Mouse (Mus musculus): ENCODE data around the gene Trabd2b.

The Trabd2b gene

DNA sequence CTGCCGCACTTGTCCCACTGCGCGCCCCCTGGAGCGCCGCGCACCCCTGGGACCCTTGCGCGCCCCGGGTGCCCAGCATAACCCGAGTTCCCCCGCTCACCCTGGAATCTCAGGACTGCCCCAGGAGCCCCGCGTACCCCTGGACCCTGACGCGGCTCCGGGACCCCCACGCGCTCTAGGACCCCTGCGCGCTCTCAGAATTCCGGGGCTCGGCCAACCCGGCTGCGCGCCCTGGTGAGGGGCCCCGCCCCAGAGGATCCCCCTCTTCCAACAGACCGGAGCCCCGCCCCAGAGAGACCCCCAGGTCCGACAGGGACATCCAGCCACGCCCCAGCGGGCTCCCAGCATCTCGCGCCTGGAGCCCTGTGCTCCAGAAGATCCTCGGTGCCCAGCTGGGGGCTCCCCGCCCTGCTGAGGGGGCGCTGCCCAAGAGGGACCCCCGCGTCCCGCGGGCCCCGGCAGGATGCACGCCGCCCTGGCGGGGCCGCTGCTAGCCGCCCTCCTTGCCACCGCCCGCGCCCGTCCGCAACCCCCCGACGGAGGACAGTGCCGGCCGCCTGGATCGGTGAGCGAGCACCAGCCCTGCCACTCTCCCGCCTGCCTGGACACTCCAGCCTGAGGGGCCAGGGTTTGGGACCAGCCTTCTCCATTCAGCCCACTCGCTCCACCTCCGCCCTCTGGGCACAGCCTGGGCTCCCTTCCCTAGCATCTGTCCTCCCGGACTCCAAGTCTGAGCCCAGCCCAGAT lies at the start of gene Trabd2b:
Gene Trabd2b, plus strand, starts transcription at position 370 of the 747 bp plus-strand sequence.
- DNase-seq (ENCODE audit: extremely low spot score, low spot score) = peak; percentile 64

DNA sequence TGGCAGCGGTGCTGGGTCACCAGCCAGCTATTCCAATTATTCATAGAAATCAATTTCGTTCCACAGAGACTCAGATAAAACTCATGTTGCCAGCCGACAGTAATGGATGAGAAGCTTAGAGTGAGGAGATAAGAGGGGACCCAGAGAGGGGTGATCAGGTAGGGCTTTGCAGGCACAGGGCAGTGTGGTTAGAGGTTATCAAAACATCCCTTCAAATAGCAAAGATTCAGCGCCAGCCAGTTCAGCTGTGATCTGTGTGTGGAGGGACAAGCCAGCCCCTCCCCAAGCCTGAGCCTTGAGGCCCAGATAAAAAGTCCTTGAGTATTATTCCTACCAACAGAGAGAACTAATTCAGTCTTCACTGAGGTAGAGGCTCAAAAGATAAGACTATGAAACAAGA lies 49.1 kb upstream of the Trabd2b start:
- no peak for DNase-seq (ENCODE audit: extremely low spot score, low spot score)

DNA sequence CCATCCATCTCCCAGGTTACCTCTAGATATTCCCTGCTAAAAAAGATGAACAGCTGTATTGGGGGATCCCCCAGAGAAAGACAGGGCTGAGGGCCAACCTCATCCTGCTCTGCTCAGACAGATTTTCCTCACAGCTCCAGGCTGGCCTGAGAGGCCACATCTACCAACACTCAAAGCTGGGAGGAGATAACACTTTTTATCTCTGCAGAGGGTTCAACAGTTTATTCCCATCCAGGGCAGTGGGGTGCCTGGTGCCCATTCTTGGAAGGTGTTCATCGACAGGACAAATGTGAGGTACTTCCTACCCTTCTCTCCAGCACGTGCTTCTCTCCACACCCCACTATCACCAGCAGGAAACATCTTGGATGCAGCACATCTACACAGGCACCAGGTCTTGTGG lies 47.6 kb upstream of the Trabd2b start:
- no peak for DNase-seq (ENCODE audit: extremely low spot score, low spot score)

DNA sequence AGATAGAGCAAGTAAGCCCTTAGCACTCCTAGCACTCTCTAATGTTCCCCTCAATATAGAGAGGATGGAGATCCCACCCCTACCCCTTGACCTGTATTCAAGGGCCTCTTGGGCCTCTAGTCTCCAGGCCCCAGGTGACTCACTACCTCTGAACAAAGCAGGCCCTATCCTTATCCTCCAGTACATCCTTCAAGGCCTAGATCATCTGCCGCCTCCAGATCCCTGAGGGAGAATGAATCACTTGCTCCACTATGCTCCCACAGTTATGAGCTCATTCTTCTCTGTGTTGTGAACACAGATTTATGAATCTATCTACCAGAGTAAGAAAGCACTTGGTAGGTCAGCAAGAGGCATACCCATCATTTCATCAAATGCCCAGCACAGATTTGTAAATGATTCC lies 46.7 kb upstream of the Trabd2b start:
- no peak for DNase-seq (ENCODE audit: extremely low spot score, low spot score)

DNA sequence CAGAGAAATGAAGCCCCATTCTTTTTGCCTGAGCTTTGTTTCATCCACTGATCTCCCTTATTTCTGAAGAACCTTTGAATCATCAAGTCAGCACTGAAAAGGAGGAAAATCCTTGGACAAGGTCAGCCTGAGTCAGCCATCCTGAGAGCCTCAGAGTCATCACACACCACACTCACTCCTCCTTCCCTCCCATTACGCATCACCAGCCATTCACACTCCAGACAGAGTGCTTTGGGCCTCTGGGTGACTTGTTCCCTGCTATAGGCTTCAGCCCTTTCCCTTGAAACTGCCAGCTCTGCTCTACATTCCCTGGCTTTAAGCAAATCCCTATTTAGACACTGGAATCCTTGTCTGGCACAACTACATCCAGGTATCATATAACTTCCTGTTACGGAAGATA lies 45.2 kb upstream of the Trabd2b start:
- DNase-seq (ENCODE audit: extremely low spot score, low spot score) = no peak

DNA sequence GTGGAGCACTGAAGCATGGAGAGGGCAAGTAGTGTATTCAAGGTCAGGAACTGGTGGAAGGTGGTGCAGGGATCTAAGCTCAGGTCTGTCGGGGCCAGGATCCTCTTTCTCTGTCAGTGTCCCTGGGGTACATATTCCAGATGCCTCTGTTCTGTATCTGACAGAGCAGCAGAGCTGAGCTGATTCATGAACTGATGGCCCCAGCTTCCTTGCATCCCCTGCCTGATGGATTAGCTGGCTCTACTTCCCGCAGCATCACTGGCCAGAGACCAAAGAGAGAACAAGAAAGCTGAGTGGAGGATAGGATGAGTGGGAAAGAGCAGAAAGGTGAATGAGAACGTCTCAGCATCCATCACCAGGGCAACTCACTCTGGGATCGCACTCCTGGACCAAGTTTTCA lies 41.5 kb upstream of the Trabd2b start:
- no peak for DNase-seq (ENCODE audit: extremely low spot score, low spot score)

DNA sequence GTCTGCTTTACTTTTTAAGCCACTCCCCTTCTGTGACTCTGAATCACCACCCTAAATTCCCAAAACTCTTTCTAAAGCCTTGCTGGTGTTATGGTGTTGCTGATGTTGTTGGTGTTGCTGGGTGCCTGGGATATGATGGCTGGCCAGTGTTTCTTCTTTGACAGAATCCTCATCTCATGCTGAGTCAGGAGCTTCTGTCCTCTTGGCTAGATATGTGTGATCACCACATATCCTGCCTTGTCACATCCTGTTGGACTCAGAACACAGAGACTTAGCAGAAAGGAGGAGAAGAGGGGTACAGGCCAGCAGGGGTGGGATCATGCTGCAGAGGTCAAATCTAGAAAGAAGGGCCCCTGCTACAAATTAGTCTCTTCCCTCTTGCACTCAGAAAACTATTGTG lies 40.9 kb upstream of the Trabd2b start:
- DNase-seq (ENCODE audit: extremely low spot score, low spot score) = no peak

DNA sequence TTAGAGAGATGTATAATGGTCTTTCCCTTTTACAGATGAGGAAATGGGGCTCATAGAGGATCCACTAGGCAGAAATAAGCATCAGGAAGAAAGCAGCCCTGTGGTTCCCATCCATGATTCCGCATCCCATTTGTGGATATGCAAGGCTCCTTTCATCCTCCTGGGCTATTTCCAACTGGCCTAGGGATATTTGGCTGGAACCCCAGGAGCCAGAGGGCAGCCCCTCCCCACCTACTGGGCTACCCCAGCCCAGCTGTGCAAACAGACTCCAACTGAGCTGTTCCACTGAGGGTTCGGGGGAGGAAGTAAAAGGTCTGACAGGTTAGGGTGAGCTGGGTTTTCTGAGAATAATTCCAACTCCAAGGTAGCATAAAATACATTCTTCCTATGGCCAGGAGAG lies 39.5 kb upstream of the Trabd2b start:
- DNase-seq (ENCODE audit: extremely low spot score, low spot score) = no peak

DNA sequence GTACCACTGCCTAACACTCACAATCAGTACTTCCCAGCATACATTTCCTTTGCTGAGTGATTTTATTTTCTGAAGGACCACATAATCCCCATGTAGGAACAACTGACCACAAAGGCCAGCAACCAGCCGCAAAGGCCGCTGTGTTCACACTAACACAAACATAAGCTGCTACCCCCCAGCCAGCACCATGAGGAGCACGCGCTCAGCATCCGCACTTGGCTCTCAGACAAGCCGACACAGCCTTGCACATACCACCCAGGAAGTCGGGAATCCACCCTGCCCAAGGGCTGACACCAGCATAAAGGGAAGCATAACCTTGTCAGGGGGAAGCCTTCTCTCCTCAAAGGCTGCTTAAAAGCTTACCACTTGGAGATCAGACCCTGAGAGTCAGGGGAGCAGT lies 38.7 kb upstream of the Trabd2b start:
- no peak for DNase-seq (ENCODE audit: extremely low spot score, low spot score)

DNA sequence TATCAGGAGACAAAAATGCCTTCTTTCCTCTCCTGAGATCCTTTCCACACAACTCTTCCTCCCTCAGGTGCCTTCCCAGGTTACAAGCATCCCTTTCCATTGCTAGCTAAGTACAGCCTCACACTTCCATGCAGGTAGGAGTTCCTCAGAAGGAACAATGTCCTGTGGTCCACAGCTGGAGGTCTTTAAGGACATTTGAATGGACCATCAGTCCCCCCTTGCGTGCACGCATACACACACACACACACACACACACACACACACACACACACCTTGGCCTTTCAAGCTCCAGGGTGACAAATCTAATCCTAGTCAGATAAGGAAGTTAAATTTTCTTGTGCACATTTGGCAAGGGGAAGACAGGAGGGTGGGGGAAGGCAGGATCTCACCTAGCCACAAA lies 36.9 kb upstream of the Trabd2b start:
- DNase-seq (ENCODE audit: extremely low spot score, low spot score) = no peak

DNA sequence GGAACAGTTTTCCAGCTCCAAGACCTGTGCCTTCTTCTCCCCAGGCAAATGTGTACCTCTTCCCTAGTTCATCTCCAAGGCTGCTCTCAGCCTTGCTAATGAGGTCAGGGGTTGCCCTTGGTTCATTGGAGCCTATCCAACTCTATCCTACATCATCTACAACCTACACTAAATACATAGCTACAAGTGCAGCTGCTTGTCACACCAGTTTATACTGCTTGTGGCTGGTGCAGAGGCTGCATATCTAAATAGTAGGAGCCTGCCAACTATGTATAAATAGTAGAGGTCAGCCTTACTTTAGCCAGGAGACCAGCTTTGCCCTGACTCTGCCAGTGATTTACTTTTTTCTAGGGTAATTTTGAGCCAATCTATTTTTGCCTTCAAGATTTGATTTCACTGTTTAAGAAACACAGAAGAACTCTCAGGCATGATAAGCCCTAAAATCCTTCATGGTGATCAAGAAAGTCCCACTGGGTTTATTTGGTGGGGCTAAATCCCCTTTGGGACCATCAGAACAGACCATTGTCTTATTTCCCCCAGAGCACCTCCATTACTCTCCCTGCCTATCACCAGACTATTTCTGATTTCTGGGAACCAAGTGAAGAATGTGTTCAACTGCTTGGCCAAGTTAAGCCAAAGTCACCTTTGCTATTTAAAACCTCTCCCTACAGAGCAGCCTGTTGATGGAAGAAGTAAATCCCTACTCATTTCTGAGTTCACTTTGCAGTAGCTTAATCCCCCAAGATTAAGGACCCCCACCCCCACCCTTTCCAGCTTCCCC lies 35.4 kb upstream of the Trabd2b start:
- no peak for DNase-seq (ENCODE audit: extremely low spot score, low spot score)

DNA sequence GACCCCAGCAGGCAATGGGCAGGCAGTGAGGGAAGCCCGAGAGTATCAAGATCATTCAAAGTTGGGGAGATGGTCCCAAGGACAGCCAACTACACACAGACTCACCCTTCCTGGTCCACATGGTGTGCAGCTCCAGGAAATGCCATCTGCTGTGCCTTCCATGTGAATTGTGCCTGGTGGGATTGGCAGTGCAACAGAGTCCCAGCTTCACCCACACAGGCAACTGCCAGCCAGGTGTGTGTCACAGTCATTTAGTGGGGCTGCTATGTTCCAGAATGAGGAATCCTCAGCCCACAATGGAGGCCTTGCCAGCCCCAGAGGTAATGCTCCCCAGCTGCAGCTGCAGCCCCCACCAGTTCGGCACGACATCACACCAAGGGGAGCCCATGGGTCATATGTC lies 33.8 kb upstream of the Trabd2b start:
- DNase-seq (ENCODE audit: extremely low spot score, low spot score) = no peak

DNA sequence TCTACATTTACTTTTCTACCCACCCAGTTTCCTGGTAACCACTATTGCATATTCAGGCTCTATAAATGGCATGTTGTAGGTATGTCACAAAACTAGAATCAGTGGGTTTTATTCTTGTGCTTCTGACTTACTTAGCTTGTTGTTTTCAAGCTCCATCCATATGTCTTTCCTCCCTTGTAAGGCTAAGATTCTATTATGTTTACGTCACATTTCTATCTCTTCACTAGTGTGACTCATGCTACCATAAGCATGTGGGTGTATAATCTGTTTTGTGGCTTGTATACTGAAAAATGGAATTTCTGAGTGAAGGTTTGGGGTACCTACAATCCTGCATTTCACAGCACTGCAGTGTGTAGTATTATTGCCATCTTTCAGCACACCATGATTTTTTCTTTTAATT lies 32.2 kb upstream of the Trabd2b start:
- no peak for DNase-seq (ENCODE audit: extremely low spot score, low spot score)

DNA sequence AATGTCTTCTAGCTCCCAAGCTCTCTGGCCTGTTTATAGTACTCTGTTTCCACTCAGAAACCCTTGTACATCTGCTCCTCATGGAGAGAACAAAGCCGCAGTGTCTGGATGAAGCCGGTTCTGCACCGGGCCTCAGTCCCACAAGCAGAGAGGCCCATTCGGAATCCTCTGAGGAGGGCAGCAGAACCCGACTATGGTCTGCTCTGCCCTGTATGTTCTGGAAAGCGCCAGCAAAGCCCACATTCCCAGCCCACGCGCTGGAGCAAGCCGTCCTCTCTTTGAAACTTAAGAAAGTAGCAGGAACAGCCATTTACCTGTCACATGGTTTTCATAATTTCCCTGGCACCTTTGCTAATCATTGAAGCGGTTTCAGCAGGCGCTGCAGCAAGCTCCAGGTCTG lies 29.0 kb upstream of the Trabd2b start:
- DNase-seq (ENCODE audit: extremely low spot score, low spot score) = no peak

DNA sequence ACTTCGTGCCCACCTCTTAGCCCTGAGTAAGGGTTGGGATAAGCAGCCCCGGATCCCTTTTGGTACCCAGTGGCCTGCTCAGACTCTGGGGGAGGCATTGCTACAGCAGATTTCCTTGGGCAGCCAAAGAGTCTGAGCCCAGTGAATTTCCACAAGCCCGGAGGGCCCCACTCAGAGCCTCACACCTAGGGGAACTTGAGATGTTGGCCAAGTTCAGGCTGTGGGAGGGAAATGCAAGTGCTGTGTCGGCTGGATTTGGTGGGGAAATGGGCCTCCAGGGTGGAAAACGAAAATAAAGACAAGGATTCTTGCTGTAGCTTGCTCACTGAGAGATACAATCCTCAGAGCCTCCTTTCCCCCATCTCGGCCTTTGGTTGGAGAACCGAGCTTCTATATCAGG lies 28.0 kb upstream of the Trabd2b start:
- no peak for DNase-seq (ENCODE audit: extremely low spot score, low spot score)

DNA sequence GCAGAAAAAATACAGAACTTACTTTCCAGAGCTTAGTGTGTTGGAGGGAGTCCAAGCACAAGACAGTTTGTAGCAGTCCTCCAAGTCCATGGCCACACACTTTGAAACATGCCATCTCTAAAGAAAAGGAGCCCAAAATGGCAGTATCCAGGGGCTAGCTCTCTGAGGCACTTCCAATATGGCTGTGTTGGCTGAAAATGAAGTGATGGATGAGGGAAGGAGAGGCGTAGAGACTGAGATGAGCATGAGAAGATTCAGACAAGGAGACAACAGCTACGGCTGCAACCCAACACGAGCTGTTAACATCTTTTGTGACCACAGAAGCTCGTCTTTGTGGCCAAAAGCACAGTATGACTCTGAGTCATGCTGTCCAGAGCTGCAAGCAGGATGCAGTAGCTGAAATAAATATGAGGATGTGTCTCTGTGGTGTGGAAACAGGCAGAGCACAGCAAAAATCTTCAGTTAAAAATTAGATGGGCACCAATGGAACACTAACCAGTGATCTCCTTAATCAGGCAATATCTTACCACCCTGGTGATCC lies 27.0 kb upstream of the Trabd2b start:
- no peak for DNase-seq (ENCODE audit: extremely low spot score, low spot score)

DNA sequence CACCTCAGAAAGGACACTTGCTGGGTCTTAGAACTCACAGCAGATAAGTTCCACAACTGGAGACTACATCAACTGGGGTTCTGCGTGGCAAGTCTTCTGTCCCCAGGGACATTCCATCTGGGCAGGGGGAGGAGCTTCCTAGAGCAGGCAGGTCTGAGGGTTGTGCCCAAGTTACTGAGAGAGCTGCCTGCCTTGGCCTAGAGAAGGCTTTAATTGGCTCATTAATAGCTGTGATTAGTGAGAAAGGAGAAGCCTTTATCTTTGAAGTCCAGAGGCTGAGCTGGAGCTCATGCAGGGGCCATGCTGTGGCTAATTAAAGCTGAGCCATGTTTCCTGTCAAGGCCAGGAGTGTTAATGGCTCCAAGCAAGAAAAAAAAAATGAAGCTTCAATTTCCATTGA lies 23.9 kb upstream of the Trabd2b start:
- DNase-seq (ENCODE audit: extremely low spot score, low spot score) = no peak

DNA sequence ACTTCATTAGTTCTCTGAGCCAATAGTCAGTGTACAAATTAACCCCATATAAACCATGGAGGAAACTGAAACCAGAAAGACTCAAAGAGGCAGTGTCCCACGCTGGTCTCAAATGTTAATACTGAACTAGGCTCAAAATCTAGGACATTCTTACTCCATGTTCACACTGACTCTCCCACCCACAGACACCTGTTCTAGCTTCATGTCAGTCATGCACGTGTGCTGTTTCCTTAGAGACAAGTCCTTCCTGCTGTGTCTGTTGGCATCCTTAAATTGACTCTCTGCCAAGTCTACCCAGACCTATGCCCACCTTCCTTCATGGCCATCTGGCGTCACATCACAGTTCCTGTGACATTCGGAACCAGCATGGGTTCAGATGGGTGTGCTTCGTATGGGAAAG lies 21.3 kb upstream of the Trabd2b start:
- no peak for DNase-seq (ENCODE audit: extremely low spot score, low spot score)

DNA sequence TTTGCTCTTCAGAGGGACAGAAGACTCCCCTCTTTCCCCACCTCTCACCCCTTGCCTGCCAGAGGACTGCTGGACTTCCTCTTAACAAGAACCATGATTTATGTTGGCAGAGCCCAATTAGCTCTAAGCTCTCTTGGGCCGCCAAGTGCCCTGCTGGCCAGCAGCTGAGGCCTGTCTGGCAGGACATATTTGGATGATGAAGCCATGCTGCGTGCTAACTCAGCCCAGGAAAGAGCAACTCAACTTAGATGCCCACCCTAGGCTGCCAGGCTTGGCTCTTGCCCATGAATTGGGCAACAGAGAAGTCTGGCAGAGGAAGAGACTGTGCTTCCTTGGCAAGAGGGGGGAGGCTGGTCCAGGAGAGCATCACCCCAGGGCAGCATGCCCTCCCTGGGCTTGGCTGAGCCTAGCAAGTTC lies 20.1 kb upstream of the Trabd2b start:
- no peak for DNase-seq (ENCODE audit: extremely low spot score, low spot score)

DNA sequence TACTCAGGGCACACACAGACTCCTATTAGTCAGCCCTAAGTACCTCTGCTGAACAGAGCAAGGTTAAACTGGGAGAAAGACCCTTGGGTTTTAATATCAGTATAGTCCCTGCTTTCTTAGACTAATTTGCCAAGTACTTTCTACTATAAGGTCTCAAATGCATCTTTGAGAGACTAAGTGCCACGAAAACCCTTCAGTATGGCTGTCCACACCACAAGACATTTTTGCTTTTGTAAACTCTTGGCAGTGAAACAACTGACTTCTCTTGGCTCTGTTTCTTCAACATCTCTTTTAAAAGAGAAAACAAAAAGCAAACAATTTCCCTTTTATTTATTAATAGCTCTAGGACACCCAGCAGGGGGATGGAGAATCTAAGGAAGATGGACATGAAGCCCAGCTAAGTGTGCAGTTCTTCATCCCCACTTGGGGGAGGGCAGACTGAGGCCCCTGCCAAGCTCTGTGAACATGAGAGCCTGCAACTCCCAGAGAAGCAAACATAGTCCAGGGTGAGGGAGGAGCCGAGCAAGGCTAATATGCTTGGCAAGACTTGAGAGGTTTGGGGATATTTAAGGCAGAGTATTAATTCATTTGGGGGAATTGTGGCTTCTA lies 18.9 kb upstream of the Trabd2b start:
- no peak for DNase-seq (ENCODE audit: extremely low spot score, low spot score)

DNA sequence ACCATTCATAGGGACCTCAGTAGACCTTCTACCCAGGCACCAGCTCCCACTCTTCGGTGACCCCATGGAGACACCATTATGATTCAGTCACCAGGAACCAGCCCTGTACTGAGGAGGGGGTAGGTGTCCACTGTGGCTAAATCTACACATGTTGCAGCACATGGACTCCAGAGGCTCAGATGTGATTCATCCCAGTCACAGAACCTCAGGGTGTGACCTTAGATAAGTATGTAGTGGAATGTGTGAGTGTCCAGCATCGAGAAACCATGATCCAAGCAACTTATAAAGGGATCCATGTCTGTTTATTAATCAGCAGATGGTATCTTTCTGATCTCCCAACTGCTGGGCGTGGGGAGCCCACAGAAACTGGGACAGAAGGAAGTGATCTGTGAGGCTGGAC lies 18.2 kb upstream of the Trabd2b start:
- DNase-seq (ENCODE audit: extremely low spot score, low spot score) = no peak

DNA sequence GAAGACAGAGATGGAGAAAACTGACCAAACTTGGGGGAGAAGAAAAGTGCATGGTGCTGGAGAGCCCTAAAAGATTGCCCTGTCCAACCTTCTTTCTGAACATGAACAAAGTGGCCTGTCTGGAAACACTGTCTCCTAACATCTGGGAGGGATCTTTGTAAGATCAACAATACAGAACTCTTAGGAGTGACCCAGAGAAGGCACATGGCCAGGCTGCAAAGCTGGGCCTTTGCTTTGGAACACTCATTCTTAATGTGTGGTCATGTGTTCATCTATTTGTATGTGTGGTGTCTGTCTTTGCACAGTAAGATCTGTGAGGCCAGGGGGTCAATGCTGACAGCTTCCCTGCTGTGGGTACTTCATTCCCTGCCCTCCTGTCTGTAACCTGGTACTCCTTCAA lies 16.9 kb upstream of the Trabd2b start:
- DNase-seq (ENCODE audit: extremely low spot score, low spot score) = no peak

Measured in neural tube, embryonic 10.5 days (tissue).